Mouse (Mus musculus): Measurements from ENCODE around the gene Brms1l. TPM values are rescaled to one million over a fixed set of nuclear protein-coding genes. Genes with fewer than 3 reads are reported as not detected.
"Not testable (repeated sequence)": the region's sequence is repeated elsewhere in the genome, so short reads cannot be mapped to it uniquely, and the experiment has no call there.

Brms1l gene
- 11.2 and 12.0 TPM in 2 replicates for polyA plus RNA-seq (2015; fragmentation: Nextera tagmentation; extraction: Ambion mirVana)

GRCm38 (mm10) chr12:55836199-55836951, at the start of gene Brms1l:
TSS of gene Brms1l (plus strand) at chr12:55836324.
- peak within 1 kb of the TSS; percentile 89 for H3K27ac ChIP-seq (ENCODE audit: low read length)
- peak within 1 kb of the TSS; percentile 89 for H3K4me3 ChIP-seq (ENCODE audit: low read depth, low read length)
- under 1% methylated on average over 72 of the region's 77 CpGs for whole genome bisulfite sequencing (ENCODE audit: insufficient replicate concordance)
- peak within 1 kb of the TSS; percentile 78 for H3K9ac ChIP-seq (ENCODE audit: low read depth, low read length)
- H3K4me2 ChIP-seq (ENCODE audit: low read depth, low read length): peak within 1 kb of the TSS; percentile 90
- no peaks in the 10 kb centered on the region for H3K27me3 ChIP-seq (ENCODE audit: control insufficient read depth, insufficient read depth, low read depth, low read length)
- peak; percentile 99 for ATAC-seq (ENCODE audit: low read depth)
- no peaks in the 10 kb centered on the region for H3K9me3 ChIP-seq (replicated peaks; ENCODE audit: control insufficient read depth, low read length)
- peaks cover 5% of the 10 kb centered on the region for H3K4me1 ChIP-seq (ENCODE audit: control insufficient read depth, low read depth, low read length)
- no peaks in the 10 kb centered on the region for H3K36me3 ChIP-seq (ENCODE audit: control insufficient read depth, insufficient read depth)

DNA sequence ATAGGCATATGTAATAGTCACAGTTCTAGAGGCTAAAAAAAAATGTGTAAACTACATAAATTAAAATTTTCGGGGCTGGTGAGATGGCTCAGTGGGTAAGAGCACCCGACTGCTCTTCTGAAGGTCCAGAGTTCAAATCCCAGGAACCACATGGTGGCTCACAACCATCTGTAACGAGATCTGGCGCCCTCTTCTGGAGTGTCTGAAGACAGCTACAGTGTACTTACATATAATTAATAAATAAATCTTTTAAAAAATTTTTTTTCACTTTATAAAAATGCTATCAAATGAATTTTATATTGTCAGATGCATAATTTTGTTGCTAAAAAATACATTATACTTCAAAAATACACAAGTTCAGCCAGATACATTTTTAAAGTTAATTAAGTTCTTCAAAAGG, 41.6 kb upstream of the Brms1l start:
- not testable (repeated sequence) for H3K4me1 ChIP-seq (ENCODE audit: control insufficient read depth, low read depth, low read length); H3K9ac ChIP-seq (ENCODE audit: low read depth, low read length); H3K27me3 ChIP-seq (ENCODE audit: control insufficient read depth, insufficient read depth, low read depth, low read length); H3K9me3 ChIP-seq (replicated peaks; ENCODE audit: control insufficient read depth, low read length); H3K4me3 ChIP-seq (ENCODE audit: low read depth, low read length); H3K4me2 ChIP-seq (ENCODE audit: low read depth, low read length); H3K27ac ChIP-seq (ENCODE audit: low read length); ATAC-seq (ENCODE audit: low read depth); H3K36me3 ChIP-seq (ENCODE audit: control insufficient read depth, insufficient read depth)
- 63% methylated on average over 4 of the region's 4 CpGs for WGBS (ENCODE audit: insufficient replicate concordance)

DNA sequence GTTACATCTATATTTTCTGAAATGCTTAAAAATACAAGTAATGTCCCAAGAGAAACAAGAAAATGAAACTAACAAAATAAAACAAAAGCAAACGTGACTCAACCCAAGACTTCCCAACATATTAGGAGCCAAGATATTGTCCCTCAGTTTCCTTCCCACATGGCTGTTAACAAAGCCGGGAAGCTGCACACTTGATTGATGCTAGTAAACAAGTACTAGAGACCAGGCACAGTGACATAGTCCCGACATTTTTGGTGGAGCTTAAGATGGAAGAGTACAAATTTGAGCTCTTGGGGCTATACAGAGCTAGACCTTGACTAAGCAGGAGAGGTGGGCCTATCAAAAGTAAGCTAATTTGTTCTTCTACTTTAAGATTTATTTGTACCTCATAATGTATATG, 39.0 kb upstream of the Brms1l start:
- 63% methylated on average over 3 of the region's 3 CpGs for WGBS (ENCODE audit: insufficient replicate concordance)
- H3K9me3 ChIP-seq (replicated peaks; ENCODE audit: control insufficient read depth, low read length): no peaks in the 10 kb centered on the region
- peaks cover 4% of the 10 kb centered on the region; the same call in 1 of the 2 replicates for H3K4me1 ChIP-seq (ENCODE audit: control insufficient read depth, low read depth, low read length)
- H3K4me3 ChIP-seq (ENCODE audit: low read depth, low read length): no peak overlapping the region
- ATAC-seq (ENCODE audit: low read depth): no peak
- no peak overlapping the region for H3K27ac ChIP-seq (ENCODE audit: low read length)
- no peaks in the 10 kb centered on the region for H3K36me3 ChIP-seq (ENCODE audit: control insufficient read depth, insufficient read depth)
- no peaks in the 10 kb centered on the region for H3K27me3 ChIP-seq (ENCODE audit: control insufficient read depth, insufficient read depth, low read depth, low read length)
- H3K4me2 ChIP-seq (ENCODE audit: low read depth, low read length): no peak overlapping the region
- no peak overlapping the region for H3K9ac ChIP-seq (ENCODE audit: low read depth, low read length)

GRCm38 (mm10) chr12:55798745-55799144, 37.4 kb upstream of the Brms1l start:
- Histone ChIP-seq H3K4me2 (ENCODE audit: low read depth, low read length) (no peak overlapping the region), H3K27ac (ENCODE audit: low read length) (no peak overlapping the region), H3K4me1 (ENCODE audit: control insufficient read depth, low read depth, low read length) (peaks cover 4% of the 10 kb centered on the region; the same call in 1 of the 2 replicates), H3K36me3 (ENCODE audit: control insufficient read depth, insufficient read depth) (no peaks in the 10 kb centered on the region), H3K9me3 (replicated peaks; ENCODE audit: control insufficient read depth, low read length) (no peaks in the 10 kb centered on the region), H3K9ac (ENCODE audit: low read depth, low read length) (no peak overlapping the region), H3K27me3 (ENCODE audit: control insufficient read depth, insufficient read depth, low read depth, low read length) (no peaks in the 10 kb centered on the region), H3K4me3 (ENCODE audit: low read depth, low read length) (no peak overlapping the region)
- 53% methylated on average over 4 of the region's 4 CpGs for WGBS (ENCODE audit: insufficient replicate concordance)
- no peak for ATAC-seq (ENCODE audit: low read depth)

GRCm38 (mm10) chr12:55800144-55800543, 36.0 kb upstream of the Brms1l start:
- no peak overlapping the region for H3K27ac ChIP-seq (ENCODE audit: low read length)
- H3K36me3 ChIP-seq (ENCODE audit: control insufficient read depth, insufficient read depth): no peaks in the 10 kb centered on the region
- H3K9me3 ChIP-seq (replicated peaks; ENCODE audit: control insufficient read depth, low read length): no peaks in the 10 kb centered on the region
- peak; percentile 47; the same call in 1 of the 2 replicates for ATAC-seq (ENCODE audit: low read depth)
- H3K27me3 ChIP-seq (ENCODE audit: control insufficient read depth, insufficient read depth, low read depth, low read length): no peaks in the 10 kb centered on the region
- 43% methylated on average over 5 of the region's 5 CpGs for WGBS (ENCODE audit: insufficient replicate concordance)
- no peak overlapping the region for H3K9ac ChIP-seq (ENCODE audit: low read depth, low read length)
- H3K4me2 ChIP-seq (ENCODE audit: low read depth, low read length): no peak overlapping the region
- H3K4me3 ChIP-seq (ENCODE audit: low read depth, low read length): no peak overlapping the region
- H3K4me1 ChIP-seq (ENCODE audit: control insufficient read depth, low read depth, low read length): peaks cover 4% of the 10 kb centered on the region; the same call in 1 of the 2 replicates

GRCm38 (mm10) chr12:55801131-55801530, 35.0 kb upstream of the Brms1l start:
- WGBS (ENCODE audit: insufficient replicate concordance): 78% methylated on average over 4 of the region's 4 CpGs
- no peak for ATAC-seq (ENCODE audit: low read depth)
- Histone ChIP-seq H3K4me2 (ENCODE audit: low read depth, low read length) (no peak overlapping the region), H3K4me1 (ENCODE audit: control insufficient read depth, low read depth, low read length) (peaks cover 4% of the 10 kb centered on the region; the same call in 1 of the 2 replicates), H3K36me3 (ENCODE audit: control insufficient read depth, insufficient read depth) (no peaks in the 10 kb centered on the region), H3K4me3 (ENCODE audit: low read depth, low read length) (no peak overlapping the region), H3K9me3 (replicated peaks; ENCODE audit: control insufficient read depth, low read length) (no peaks in the 10 kb centered on the region), H3K27ac (ENCODE audit: low read length) (no peak overlapping the region), H3K27me3 (ENCODE audit: control insufficient read depth, insufficient read depth, low read depth, low read length) (no peaks in the 10 kb centered on the region), H3K9ac (ENCODE audit: low read depth, low read length) (no peak overlapping the region)

- Histone ChIP-seq H3K27ac (ENCODE audit: low read length) (no peak overlapping the region), H3K36me3 (ENCODE audit: control insufficient read depth, insufficient read depth) (no peaks in the 10 kb centered on the region), H3K9ac (ENCODE audit: low read depth, low read length) (no peak overlapping the region), H3K27me3 (ENCODE audit: control insufficient read depth, insufficient read depth, low read depth, low read length) (no peaks in the 10 kb centered on the region), H3K4me1 (ENCODE audit: control insufficient read depth, low read depth, low read length) (no peaks in the 10 kb centered on the region), H3K4me3 (ENCODE audit: low read depth, low read length) (no peak overlapping the region), H3K4me2 (ENCODE audit: low read depth, low read length) (no peak overlapping the region), H3K9me3 (replicated peaks; ENCODE audit: control insufficient read depth, low read length) (no peaks in the 10 kb centered on the region)
- no peak for ATAC-seq (ENCODE audit: low read depth)
- WGBS (ENCODE audit: insufficient replicate concordance): 50% methylated on average over 3 of the region's 3 CpGs
Observed at GRCm38 (mm10) chr12:55805035-55805434, 31.1 kb upstream of the Brms1l start.

DNA sequence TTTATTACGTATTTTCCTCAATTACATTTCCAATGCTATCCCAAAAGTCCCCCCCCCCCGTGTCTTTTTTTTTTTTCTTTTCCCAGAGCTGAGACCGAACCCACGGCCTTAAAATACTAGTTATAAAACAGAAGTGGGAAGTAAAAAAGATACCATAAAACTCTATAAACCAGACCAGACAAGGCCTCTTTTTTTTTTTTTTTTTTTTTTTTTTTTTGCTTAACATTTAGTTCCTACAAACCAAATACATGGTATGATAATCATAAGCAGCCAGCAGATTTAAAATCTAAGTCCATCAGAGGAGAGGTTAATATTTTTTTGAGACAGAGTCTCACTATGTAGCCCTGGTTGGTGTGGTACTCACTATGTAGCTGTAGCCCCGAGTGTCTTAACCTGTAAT, 19.6 kb upstream of the Brms1l start:
- Histone ChIP-seq H3K4me1 (ENCODE audit: control insufficient read depth, low read depth, low read length) (peaks cover 6% of the 10 kb centered on the region), H3K4me2 (ENCODE audit: low read depth, low read length) (no peak overlapping the region), H3K9me3 (replicated peaks; ENCODE audit: control insufficient read depth, low read length) (no peaks in the 10 kb centered on the region), H3K27ac (ENCODE audit: low read length) (no peak overlapping the region), H3K36me3 (ENCODE audit: control insufficient read depth, insufficient read depth) (no peaks in the 10 kb centered on the region), H3K4me3 (ENCODE audit: low read depth, low read length) (no peak overlapping the region), H3K9ac (ENCODE audit: low read depth, low read length) (no peak overlapping the region), H3K27me3 (ENCODE audit: control insufficient read depth, insufficient read depth, low read depth, low read length) (no peaks in the 10 kb centered on the region)
- no peak for ATAC-seq (ENCODE audit: low read depth)
- WGBS (ENCODE audit: insufficient replicate concordance): 84% methylated on average over 5 of the region's 5 CpGs

- Histone ChIP-seq H3K4me1 (ENCODE audit: control insufficient read depth, low read depth, low read length) (peaks cover 6% of the 10 kb centered on the region), H3K4me2 (ENCODE audit: low read depth, low read length) (peak overlapping the region; percentile 90), H3K27me3 (ENCODE audit: control insufficient read depth, insufficient read depth, low read depth, low read length) (no peaks in the 10 kb centered on the region), H3K9ac (ENCODE audit: low read depth, low read length) (peak overlapping the region; percentile 89), H3K4me3 (ENCODE audit: low read depth, low read length) (peak overlapping the region; percentile 74), H3K27ac (ENCODE audit: low read length) (peak overlapping the region; percentile 87), H3K9me3 (replicated peaks; ENCODE audit: control insufficient read depth, low read length) (no peaks in the 10 kb centered on the region), H3K36me3 (ENCODE audit: control insufficient read depth, insufficient read depth) (no peaks in the 10 kb centered on the region)
- WGBS (ENCODE audit: insufficient replicate concordance): under 1% methylated on average over 26 of the region's 35 CpGs
- peak; percentile 44 for ATAC-seq (ENCODE audit: low read depth)
Observed at GRCm38 (mm10) chr12:55820119-55820660, 15.9 kb upstream of the Brms1l start.
